Mouse (Mus musculus): ENCODE data around the gene Sec16a. TPM values are rescaled to one million over a fixed set of nuclear protein-coding genes. Genes with fewer than 3 reads are reported as not detected.
A peak's percentile ranks its signal among the peaks of the same experiment; 100 is the strongest.

Gene Sec16a
- total RNA-seq, 2 experiments from 2014 or later: 47.6 to 48.4 TPM

- DNase-seq: peak; percentile 57
These were observed 29.9 kb upstream of the Sec16a start for GRCm38 (mm10) chr2:26474789-26475504.

GRCm38 (mm10) chr2:26472312-26473090 lies 27.5 kb upstream of the Sec16a start:
- no peak for DNase-seq

- DNase-seq: no peak
These were observed 26.8 kb upstream of the Sec16a start for GRCm38 (mm10) chr2:26471652-26472285.

GRCm38 (mm10) chr2:26470967-26471366 lies 26.0 kb upstream of the Sec16a start:
- DNase-seq: no peak

- no peak for DNase-seq
These were observed 23.4 kb upstream of the Sec16a start for GRCm38 (mm10) chr2:26468376-26468775.

- no peak for DNase-seq
These were observed 18.4 kb upstream of the Sec16a start for GRCm38 (mm10) chr2:26463412-26463811.

GRCm38 (mm10) chr2:26462980-26463379 lies 18.0 kb upstream of the Sec16a start:
- no peak for DNase-seq

GRCm38 (mm10) chr2:26461667-26462066 lies 16.7 kb upstream of the Sec16a start:
- no peak for DNase-seq

- no peak for DNase-seq
These were observed 15.8 kb upstream of the Sec16a start for GRCm38 (mm10) chr2:26460837-26461236.

- no peak for DNase-seq
These were observed 15.2 kb upstream of the Sec16a start for GRCm38 (mm10) chr2:26460097-26460646.

- DNase-seq: no peak
These were observed 14.5 kb upstream of the Sec16a start for GRCm38 (mm10) chr2:26459478-26459877.

GRCm38 (mm10) chr2:26458402-26459124 lies 13.5 kb upstream of the Sec16a start:
- peak; percentile 47 for DNase-seq

- DNase-seq: peak; percentile 87
These were observed 4.4 kb upstream of the Sec16a start for GRCm38 (mm10) chr2:26449121-26450060.

GRCm38 (mm10) chr2:26447451-26447850 lies 2.4 kb upstream of the Sec16a start:
- no peak for DNase-seq

GRCm38 (mm10) chr2:26446671-26447070 lies 1.7 kb upstream of the Sec16a start:
- no peak for DNase-seq

- DNase-seq: peak; percentile 93
These were observed 840 bp upstream of the Sec16a start for GRCm38 (mm10) chr2:26445666-26446445.

- DNase-seq: peak; percentile 45
These were observed 648 bp downstream of the Sec16a start for GRCm38 (mm10) chr2:26444368-26444767.

GRCm38 (mm10) chr2:26443876-26444275 lies 1.1 kb downstream of the Sec16a start:
- DNase-seq: no peak

- DNase-seq: no peak
These were observed 2.2 kb downstream of the Sec16a start for GRCm38 (mm10) chr2:26442843-26443242.

- no peak for DNase-seq
These were observed 3.3 kb downstream of the Sec16a start for GRCm38 (mm10) chr2:26441688-26442087.
